Mouse (Mus musculus): ENCODE measurements around the gene Bbip1.
"Not testable (repeated sequence)": the region's sequence is repeated elsewhere in the genome, so short reads cannot be mapped to it uniquely, and the experiment has no call there.

Gene Bbip1

GRCm38 (mm10) chr19:53926705-53927104, 17.7 kb downstream of the Bbip1 start:
- no peak for DNase-seq (ENCODE audit: low spot score in 2 of 2)

DNA sequence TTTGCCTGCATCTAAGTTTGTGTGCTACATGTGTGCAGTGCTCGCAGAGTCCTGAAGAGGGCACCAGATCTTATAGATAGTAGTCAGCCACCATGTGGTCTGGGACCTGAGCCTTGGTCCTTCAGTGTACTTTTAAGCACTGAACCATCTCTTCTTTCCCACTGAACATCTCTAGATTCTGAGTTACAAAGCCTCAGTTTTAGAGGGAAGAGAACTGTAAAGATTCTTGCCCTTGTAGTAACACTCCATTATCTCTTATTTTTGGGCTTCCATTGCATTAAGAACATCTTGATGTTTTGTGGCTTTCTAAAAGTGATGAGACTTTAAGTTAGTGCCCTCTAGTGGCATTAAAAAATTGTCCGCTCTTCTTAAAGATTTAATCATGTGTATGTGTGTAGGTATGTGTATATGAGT, 19.1 kb downstream of the Bbip1 start:
- no peak for DNase-seq (ENCODE audit: low spot score in 2 of 2)

DNA sequence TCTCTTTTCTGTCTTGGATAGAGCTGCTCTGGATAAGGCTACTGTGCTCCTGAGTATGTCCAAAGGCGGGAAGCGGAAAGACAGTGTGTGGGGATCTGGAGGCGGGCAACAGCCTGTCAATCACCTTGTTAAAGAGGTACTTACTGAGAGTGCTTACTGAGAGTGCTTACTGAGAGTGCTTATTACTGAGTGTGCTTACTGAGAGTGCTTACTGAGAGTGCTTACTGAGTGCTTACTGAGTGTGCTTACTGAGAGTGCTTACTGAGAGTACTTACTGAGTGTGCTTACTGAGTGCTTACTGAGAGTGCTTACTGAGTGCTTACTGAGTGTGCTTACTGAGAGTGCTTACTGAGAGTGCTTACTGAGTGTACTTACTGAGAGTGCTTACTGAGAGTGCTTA, 22.4 kb downstream of the Bbip1 start:
- DNase-seq (ENCODE audit: low spot score in 2 of 2), result not testable (repeated sequence)

- no peak for DNase-seq (ENCODE audit: low spot score in 2 of 2)
Observed at GRCm38 (mm10) chr19:53919541-53919940, 24.9 kb downstream of the Bbip1 start.

DNA sequence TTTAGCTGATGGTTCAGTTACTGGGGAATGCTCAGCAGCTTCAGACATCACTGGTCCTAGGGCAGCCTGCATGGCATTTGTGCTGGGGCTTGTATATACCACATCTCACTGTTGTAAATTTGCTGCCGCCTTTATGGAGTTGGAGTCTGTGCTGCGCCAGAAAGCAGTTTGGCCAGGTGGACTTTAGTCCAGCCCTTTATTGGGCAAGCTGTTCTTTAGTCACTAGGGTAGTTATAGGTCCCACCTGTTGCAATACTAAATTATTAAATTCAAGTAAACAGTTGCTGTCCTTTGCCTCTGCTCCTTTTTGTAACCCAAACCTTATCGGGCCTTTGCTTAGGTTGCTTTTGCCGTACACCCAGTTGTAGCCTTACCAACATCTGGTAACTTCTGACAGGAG, 29.5 kb downstream of the Bbip1 start:
- DNase-seq (ENCODE audit: low spot score in 2 of 2), result no peak

- DNase-seq (ENCODE audit: low spot score in 2 of 2), result not testable (repeated sequence)
Observed at GRCm38 (mm10) chr19:53906703-53907070, 37.7 kb downstream of the Bbip1 start.

DNA sequence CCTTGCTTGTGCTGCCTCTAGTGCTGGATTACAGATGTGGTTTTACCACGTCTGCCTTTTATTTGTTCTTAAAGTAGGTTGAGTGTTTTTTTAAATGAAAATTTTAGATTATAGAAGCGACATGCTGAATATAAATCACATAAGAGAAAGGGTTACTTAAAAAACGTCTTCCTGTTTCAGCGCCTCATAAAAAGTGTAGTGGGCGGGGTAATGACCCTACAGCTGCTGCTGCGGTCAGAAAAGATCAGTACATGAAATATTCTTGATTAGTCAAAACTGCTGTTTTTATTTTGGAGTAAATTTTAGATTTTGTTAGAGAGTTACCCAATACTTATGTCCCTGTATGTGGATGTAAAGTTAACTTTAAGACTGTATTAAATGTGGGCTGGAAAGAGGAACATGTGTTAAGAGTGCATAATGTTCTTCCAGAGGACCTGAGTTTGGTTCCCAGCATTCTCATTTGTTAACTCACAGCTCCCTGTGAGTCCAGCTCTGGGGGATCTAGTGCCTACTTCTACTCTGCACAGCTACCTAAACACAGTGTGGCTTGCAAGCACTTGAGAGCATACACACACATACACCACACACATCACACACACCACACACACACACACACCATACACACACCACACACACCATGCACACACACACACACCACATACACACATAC, 38.3 kb downstream of the Bbip1 start:
- DNase-seq (ENCODE audit: low spot score in 2 of 2), result no peak

DNA sequence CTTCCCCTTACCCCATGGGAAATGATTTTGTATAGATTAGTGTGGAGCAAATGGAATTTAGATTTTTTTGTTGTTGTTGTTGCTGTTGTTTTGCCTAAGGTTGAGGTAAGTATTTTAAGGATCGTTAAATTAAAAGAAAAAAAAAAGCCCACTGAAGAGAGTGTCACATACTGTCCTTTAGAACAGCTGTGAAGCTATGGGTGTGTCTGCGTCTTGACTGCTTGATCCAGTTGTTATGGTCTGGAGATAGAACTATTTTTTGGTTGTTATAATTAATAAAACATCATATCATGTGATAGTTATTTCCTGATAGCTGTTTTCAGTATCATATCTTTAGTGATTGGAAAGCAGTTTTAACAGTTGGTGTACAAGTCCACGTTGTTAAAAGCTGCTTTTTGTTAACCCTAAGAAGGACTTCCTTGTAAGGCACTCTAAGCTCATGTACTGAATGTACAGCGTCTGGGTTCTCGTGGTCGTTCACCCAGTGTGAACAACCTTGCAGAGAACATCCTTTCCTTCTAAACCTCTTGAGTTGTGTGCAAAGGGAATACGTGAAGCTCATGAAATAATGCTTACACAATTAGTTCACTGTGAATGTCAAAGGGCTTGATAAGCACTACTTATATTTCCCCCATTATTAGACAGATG, 39.5 kb downstream of the Bbip1 start:
- DNase-seq (ENCODE audit: low spot score in 2 of 2), result no peak

DNA sequence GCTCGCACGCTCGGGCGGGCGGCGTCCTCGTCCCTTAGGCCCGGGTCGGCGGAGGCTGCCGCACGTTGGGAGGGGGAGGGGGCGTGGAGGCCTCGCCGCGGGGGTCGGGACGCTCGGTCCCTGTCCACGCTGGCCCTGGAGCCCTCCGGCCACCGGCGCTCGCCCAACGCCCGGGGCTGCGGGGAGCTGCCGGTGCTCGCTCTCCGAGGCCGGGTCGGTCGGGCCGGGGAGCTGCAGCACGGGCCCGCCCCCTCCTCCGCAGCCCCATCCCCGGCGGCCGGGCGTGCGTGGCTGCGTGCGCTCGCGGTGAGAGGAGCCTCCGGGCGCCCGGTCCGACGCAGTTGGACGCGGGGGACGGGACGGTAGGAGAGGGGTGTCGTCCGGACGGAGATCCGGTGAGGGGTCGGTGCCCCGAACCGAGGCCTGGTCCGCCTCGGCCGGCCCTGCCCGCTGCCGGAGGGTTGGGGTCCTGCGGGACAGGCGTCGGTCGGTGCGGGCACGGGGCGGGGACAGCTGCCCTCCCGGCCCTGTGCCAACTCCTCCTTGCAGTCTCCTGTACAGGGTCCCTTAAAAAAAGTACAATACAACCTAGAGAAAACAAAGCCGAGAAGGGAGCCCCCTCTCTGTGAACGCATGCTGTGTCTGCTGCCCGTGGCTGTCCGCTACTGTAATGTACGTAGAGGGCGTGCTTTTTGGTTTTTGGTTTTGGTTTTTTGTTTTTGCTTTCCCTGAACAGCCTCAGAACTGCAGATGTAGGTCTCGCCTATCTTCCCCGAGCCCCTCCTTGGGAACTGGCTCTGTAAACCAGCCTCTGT, 40.7 kb downstream of the Bbip1 start:
- peak; percentile 42 to 61 for DNase-seq (ENCODE audit: low spot score in 2 of 2)

DNA sequence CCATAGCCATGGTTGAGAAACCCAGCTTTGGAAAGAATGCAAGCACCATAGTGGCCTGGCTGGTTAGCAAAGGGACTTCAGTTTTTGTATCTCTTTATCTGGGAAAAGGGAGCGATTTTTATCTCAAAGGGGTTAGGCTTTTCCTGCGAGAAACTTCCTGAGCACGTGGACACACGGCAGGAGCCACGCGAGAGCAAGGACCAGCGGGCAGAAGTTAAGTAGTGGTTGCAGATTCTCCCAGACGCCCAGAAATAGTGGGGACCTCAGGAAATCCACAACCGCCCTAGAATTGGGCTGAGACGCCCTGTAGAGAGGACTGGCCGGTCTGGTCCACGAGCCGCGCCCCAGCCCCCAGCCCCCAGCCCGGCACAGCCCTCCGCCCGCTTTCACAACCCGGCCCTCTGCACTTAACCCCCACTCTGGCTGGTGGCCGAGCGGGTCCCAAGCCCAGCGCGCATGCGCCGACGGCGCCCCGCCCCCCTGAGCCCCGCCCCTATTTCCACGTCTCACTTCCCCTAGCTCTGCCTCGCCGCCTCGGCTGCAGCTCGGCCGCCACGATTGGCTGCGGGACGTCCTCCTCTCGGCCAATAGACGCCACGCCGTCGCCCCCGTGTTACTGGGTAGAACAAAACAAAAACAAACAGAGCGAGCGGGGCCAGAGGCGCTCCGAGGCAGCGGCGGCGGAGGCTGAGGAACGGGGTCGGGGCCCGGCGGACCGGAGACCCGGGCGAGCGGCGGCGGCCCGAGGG, 41.5 kb downstream of the Bbip1 start:
- peak; percentile 94 for DNase-seq (ENCODE audit: low spot score in 2 of 2)

DNA sequence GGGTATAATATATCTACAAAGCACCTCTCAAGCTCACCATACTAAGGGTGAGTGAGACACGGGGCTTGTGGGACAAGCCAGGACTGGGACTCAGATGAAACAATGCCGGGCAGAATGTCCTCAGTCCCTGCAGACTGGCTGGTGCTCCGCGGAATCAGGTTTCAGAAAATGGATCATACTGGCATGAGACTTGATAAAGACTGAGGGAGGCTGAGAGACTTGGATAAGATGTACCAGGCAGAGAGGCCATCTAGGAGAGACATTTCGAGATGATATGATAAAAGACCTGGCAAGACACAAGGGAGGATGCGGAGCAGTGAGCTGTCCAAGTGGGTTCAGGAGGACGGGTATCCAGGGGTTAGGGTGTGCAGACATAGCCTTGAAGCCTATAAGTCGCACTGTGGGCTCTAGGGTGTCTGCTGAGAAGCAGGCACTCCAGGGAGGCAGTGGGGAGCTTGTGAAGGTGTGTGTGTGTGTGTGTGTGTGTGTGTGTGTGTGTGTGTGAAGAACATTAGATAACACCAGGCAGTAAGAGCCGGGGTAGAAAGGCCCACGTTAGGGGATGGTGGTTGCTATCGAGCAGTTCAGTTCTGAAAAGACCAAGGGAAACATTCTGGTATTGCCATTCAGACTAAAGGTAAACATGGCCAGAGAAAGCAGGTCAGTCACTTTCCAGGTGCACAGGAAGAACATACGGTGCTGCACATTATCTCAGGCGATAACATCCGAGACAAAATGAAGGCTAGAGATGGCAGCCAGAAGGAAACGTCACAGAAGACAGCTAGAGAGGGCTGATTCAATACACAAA, 42.3 kb downstream of the Bbip1 start:
- DNase-seq (ENCODE audit: low spot score in 2 of 2), result no peak

DNA sequence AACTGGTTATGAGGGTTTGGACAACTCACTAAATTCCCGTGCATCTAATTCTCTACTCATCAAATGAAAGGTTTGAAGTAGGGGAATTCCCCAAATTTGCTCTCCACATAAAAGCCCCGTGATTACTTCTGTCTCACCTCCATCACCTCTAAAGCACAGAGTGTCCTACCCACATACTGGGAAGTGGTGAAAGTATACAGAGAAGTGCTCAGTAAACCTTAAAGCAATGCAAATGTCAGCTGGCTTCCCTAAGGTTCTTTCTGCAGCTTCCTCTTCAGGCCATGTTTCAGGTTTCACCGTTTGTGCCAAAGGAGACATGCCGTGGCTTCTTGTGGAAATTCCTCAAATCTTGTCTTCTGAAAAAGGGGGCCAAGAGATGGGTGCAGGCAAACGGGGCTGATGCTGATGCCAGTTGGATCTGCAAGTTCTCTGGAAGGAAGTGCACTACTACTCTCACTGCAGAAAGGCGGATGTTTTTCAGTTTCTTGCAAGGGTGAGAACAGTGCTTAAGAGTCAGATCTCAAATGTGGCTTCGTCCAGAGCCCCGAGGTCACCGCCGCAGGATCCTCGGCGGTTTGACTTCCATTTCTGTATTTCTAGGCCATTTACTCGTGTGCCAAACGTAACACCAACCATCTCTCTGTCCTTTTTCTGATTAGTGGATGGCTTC, 44.4 kb downstream of the Bbip1 start:
- DNase-seq (ENCODE audit: low spot score in 2 of 2), result no peak

DNA sequence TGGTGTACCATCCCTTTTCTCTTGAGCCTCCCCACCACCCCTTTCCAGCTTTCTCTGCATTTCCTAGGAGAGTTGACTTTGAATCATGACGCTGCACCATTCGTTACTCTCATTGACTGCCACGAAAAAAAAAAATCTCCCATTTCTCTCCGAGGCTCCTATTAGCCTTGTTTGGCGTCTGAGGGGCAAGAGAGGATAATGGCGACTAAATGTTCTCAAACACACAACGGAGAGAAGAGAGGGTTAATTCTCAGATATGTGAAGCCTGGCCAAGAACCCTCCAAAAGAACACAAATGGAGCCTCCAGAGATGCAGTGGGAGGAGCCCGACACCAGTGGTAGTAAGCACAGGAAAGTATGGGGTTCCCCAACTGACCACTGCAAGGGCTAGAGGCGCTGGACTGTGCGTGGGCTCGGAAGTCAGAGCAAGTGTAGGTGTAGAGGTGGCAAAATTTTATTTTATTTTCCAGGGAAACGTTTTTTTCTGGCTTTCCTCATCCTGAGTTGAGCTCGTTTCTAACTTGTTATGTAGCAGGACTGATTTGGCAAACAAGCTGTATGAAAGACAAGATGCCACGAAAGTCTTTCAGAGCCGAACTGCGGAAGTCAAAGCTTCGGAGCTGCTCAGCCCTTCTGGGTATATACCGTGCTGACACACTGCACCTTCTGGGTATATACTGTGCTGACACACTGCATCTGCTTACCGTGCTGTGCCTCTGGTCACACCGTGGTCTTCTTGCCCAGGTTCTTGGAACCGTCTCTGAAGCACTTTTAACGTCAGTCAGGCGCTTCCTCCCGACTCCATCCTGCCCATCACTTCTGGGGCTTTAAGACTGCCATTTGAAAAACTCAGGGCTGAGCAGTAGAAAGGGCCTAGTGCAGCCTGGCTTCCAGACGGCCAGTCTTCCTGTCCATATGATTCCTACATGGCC, 45.2 kb downstream of the Bbip1 start:
- no peak for DNase-seq (ENCODE audit: low spot score in 2 of 2)

GRCm38 (mm10) chr19:53898498-53898897, 45.9 kb downstream of the Bbip1 start:
- no peak for DNase-seq (ENCODE audit: low spot score in 2 of 2)

- DNase-seq (ENCODE audit: low spot score in 2 of 2), result no peak
Observed at GRCm38 (mm10) chr19:53898046-53898445, 46.4 kb downstream of the Bbip1 start.

- DNase-seq (ENCODE audit: low spot score in 2 of 2), result no peak
Observed at GRCm38 (mm10) chr19:53894538-53895121, 49.8 kb downstream of the Bbip1 start.

GRCm38 (mm10) chr19:53893711-53894171, 50.7 kb downstream of the Bbip1 start:
- DNase-seq (ENCODE audit: low spot score in 2 of 2), result no peak

- peak; percentile 46 to 49 for DNase-seq (ENCODE audit: low spot score in 2 of 2)
Observed at GRCm38 (mm10) chr19:53892838-53893359, 51.5 kb downstream of the Bbip1 start.

DNA sequence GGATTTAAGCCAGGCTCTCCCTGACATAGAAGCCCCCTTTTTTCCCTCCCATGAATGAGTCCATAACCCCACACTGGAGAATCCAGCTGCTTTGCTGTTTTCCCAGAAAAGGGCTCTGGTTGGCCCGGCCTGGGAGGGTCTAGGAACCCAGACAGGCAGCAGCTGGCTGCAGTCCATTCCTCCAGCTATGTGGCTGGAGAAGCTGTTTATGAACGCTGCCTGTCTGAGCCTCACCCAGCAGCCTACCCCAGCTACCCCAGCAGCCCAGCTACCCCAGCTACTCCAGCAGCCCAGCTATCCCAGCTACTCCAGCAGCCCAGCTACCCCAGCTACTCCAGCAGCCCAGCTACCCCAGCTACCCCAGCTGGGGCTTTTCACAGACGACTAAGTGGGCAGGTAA, 52.4 kb downstream of the Bbip1 start, which contains the start of gene Pdcd4:
Gene Pdcd4 (plus strand): TSS at position 171 of the 400 bp plus-strand sequence.
- DNase-seq (ENCODE audit: low spot score in 2 of 2), result no peak
